Mouse (Mus musculus): ENCODE data around the gene Jak2. TPM values are rescaled to one million over a fixed set of nuclear protein-coding genes. Genes with fewer than 3 reads are reported as not detected.

Jak2 gene
- total RNA-seq, 2 experiments from 2014 or later = 26.1 to 27.5 TPM

GRCm38 (mm10) chr19:29354895-29355877, 103.6 kb downstream of the Jak2 start:
- peak; percentile 80 to 97 for DNase-seq (ENCODE audit: extremely low spot score in 1 of 2, low spot score in 1 of 2)

GRCm38 (mm10) chr19:29356281-29356680, 104.7 kb downstream of the Jak2 start:
- DNase-seq (ENCODE audit: extremely low spot score in 1 of 2, low spot score in 1 of 2) = no peak

- DNase-seq (ENCODE audit: extremely low spot score in 1 of 2, low spot score in 1 of 2) = no peak
Measured at GRCm38 (mm10) chr19:29360251-29360650, 108.6 kb downstream of the Jak2 start.

- DNase-seq (ENCODE audit: extremely low spot score in 1 of 2, low spot score in 1 of 2) = peak; percentile 73 to 79
Measured at GRCm38 (mm10) chr19:29361468-29362130, 110.0 kb downstream of the Jak2 start.

GRCm38 (mm10) chr19:29362173-29362930, 110.7 kb downstream of the Jak2 start:
- DNase-seq (ENCODE audit: extremely low spot score in 1 of 2, low spot score in 1 of 2) = no peak

Other genes starting within 250 kb of the Jak2 start
- gene Ak3, start 203.9 kb upstream of the Jak2 start, total RNA-seq (2021) = 10 to 100 TPM; 52.3 to 54.3 TPM
- gene Rcl1, start 150.5 kb upstream of the Jak2 start, total RNA-seq (2021) = 10 to 100 TPM; 17.6 to 18.8 TPM
- under 1 TPM; 0.39 to 0.56 TPM for gene Insl6, start 73.5 kb downstream of the Jak2 start, total RNA-seq (2021)
- gene Rln1, start 82.8 kb downstream of the Jak2 start, total RNA-seq (2021) = 1 to 10 TPM; 1.8 to 2.3 TPM
- 10 to 100 TPM; 24.3 to 28.4 TPM for gene Plgrkt, start 115.6 kb downstream of the Jak2 start, total RNA-seq (2021)
- gene Cd274, start 115.6 kb downstream of the Jak2 start, total RNA-seq (2021) = 1 to 10 TPM in 1 of 2 experiments, under 1 TPM in 1; 0.96 to 1.1 TPM
- not detected for gene Pdcd1lg2, start 159.1 kb downstream of the Jak2 start, total RNA-seq (2021)